Mouse (Mus musculus): Measurements from ENCODE around the gene Il13. TPM values are rescaled to one million over a fixed set of nuclear protein-coding genes. Genes with fewer than 3 reads are reported as not detected.

Gene Il13
- total RNA-seq, 4 experiments from 2014 or later, result not detected

DNA sequence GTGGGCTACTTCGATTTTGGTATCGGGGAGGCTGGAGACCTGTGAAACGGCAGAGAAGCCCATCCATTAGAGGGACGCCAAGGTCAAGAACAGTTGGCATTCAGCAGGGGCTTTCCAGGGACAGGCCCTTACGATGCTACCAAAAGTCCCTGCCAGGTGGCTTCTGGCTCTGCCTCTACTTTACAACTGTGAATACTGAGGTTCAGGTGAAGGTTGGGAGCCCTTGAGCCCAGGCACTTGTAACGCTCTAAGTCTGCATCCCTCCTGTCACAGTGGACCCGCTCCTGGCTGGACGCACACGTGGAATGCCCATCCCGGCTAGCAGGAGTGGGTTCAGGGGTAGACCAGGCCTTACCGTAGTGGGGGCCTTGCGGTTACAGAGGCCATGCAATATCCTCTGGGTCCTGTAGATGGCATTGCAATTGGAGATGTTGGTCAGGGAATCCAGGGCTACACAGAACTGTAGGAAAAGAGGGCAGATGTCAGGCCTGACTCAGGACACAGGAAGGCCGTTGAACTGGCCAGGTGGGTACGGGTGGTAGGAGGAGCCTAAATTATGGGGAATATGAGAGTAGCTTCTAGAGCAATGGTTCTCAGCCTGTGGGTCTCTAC lies 2.3 kb downstream of the Il13 start:
- no peak for DNase-seq (ENCODE audit: low spot score in 2 of 2)

- peak; percentile 26 to 43 for DNase-seq (ENCODE audit: low spot score in 2 of 2)
Observed at GRCm38 (mm10) chr11:53627859-53628258, 6.6 kb downstream of the Il13 start.

- no peak for DNase-seq (ENCODE audit: low spot score in 2 of 2)
Observed at GRCm38 (mm10) chr11:53626802-53627373, 7.6 kb downstream of the Il13 start.

- DNase-seq (ENCODE audit: low spot score in 2 of 2), result no peak
Observed at GRCm38 (mm10) chr11:53624124-53624523, 10.4 kb downstream of the Il13 start.

DNA sequence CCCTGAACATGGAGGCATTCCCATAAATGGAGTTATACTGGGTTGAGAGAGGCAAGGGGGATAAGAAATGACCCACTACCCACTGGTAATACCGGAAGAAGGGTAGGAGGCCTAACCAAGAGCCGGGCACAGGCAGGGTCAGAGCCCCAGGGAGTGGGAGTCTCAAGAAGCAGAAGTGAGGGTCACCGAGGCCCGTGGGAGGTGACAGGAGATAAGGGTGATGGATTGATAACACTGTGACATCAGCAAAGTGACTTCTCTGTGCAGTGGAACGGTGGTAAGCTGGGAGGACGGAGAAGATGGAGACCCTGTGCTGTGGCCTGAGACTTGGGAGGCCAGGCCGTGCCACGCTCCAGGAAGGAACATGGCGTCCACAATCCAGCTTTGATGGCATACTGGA lies 10.9 kb downstream of the Il13 start:
- DNase-seq (ENCODE audit: low spot score in 2 of 2), result no peak

- DNase-seq (ENCODE audit: low spot score in 2 of 2), result no peak
Observed at GRCm38 (mm10) chr11:53622440-53622806, 12.1 kb downstream of the Il13 start.

GRCm38 (mm10) chr11:53621582-53622439 lies 12.7 kb downstream of the Il13 start:
- DNase-seq (ENCODE audit: low spot score in 2 of 2), result no peak

GRCm38 (mm10) chr11:53620094-53620493 lies 14.4 kb downstream of the Il13 start:
- DNase-seq (ENCODE audit: low spot score in 2 of 2), result no peak

- no peak for DNase-seq (ENCODE audit: low spot score in 2 of 2)
Observed at GRCm38 (mm10) chr11:53619428-53619827, 15.1 kb downstream of the Il13 start.

- no peak for DNase-seq (ENCODE audit: low spot score in 2 of 2)
Observed at GRCm38 (mm10) chr11:53618619-53619198, 15.8 kb downstream of the Il13 start, which contains the start of gene Il4. Gene Il4, minus strand, starts transcription at chr11:53618669.

DNA sequence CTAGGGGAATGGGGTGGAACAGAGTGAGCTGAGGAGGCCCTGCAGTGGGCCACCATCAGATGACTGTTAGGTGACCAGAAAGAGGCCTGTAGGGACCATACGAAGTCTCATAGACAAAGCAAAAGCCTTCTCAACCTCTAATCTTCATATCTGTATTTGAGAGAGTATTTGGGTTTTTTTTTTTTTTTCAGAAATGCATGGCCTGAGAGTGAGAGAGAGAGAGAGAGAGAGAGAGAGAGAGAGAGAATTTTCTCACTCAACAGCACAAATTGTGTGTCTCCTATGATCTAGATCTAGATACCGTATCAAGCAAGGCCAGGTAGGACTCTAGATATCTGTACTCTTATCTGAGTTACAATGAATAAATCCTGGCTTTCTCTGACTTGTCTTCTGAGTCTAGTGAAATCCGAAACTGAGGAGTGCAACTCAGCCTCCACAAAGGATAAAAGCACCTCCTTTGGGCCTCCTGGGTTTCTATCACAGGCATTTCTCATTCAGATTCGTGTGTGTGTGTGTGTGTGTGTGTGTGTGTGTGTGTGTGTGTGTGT lies 16.9 kb downstream of the Il13 start:
- DNase-seq (ENCODE audit: low spot score in 2 of 2), result no peak

DNA sequence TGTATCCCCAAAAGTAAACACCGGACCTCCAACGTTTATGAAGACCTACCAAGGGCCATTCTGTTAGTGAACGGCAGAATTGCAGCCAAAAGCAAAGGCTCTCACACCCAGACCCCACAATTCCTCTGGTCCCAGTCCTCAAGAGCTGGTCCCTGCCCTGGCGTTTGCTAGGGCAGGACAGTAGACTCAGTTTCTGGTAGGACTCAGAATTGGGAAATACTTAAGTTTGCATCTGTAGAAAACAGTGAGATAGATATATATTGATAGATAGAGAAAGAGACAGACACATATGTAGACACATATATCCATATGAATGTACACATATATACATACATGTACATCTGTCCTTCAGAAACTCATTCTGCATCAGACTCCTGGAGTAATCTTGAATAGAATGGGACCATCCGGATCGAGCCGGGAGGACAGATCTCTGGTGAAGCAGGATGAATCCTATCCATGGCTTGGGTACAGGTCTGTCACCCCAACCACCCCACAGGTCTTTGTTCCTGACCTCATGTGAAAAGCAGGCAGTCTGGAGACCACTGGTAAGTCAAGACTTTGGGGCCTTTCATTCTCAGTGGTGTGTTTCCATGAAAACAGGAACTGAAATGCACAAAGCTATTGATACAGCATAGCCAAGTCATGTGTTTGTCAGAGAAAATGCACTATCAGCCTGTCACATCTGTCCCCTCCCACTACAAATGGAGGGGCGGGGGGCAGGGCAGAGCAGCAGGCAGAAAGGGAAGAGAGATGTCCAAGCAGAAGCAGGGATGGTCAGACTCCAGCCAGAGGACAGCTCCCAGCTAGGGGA lies 17.5 kb downstream of the Il13 start:
- no peak for DNase-seq (ENCODE audit: low spot score in 2 of 2)

DNA sequence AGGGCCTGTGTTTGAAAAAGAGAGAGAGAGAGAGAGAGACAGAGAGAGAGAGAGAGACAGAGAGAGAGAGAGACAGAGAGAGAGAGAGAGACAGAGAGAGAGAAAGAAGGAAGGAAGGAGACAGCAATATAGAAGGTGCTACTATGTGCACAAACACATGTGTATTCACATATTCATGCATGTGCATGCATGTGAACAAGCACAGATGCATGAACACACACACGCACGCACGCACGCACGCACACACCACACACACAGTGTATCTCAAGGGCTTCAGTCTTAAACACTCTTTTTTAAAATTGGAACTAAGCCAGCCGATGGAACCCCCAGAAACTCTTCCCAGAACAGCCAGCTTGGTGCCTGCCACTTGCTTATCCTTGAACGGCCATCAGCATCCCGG lies 18.9 kb downstream of the Il13 start:
- DNase-seq (ENCODE audit: low spot score in 2 of 2), result no peak

DNA sequence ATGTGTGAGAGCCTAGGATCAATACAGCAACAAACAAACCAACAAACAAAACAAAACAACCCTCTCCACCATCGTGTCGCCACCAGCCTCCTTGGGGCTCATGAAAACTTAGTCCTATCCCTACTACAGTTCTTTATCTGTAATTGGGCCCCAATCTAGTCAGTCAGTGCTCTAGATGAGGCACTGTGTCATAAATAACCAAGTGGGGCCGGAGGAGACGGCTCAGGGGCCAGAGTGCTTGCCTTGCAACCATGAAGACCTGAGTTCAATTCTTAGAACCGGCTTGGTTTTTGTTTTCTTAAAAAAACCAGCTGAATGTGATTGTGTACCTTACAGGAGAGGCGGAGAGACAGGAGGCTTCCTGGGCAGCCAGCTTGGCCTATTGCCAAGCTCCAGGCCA lies 19.3 kb downstream of the Il13 start:
- no peak for DNase-seq (ENCODE audit: low spot score in 2 of 2)

GRCm38 (mm10) chr11:53609672-53610071 lies 24.8 kb downstream of the Il13 start:
- DNase-seq (ENCODE audit: low spot score in 2 of 2), result no peak

GRCm38 (mm10) chr11:53609231-53609630 lies 25.3 kb downstream of the Il13 start:
- no peak for DNase-seq (ENCODE audit: low spot score in 2 of 2)

GRCm38 (mm10) chr11:53605609-53606008 lies 28.9 kb downstream of the Il13 start:
- DNase-seq (ENCODE audit: low spot score in 2 of 2), result no peak

GRCm38 (mm10) chr11:53604983-53605382 lies 29.5 kb downstream of the Il13 start:
- DNase-seq (ENCODE audit: low spot score in 2 of 2), result no peak

- no peak for DNase-seq (ENCODE audit: low spot score in 2 of 2)
Observed at GRCm38 (mm10) chr11:53591116-53591515, 43.4 kb downstream of the Il13 start.

- DNase-seq (ENCODE audit: low spot score in 2 of 2), result no peak
Observed at GRCm38 (mm10) chr11:53590368-53590768, 44.1 kb downstream of the Il13 start.

GRCm38 (mm10) chr11:53588279-53588678 lies 46.2 kb downstream of the Il13 start:
- DNase-seq (ENCODE audit: low spot score in 2 of 2), result no peak
